Mouse (Mus musculus) testis, adult 2 months (tissue): ENCODE data around the gene Tcte1. TPM values are rescaled to one million over a fixed set of nuclear protein-coding genes. Genes with fewer than 3 reads are reported as not detected.

Experiments used
- H3K27ac ChIP-seq: fragments of 200-500 bp; 2 replicates; pipeline ENCODE4 v1.5.1; 2012; ENCODE audit warnings: low read depth, low read length; ENCODE audit not compliant: control insufficient read depth, insufficient read depth
- H3K27me3 ChIP-seq: fragments of 200-500 bp; 2 replicates; pipeline ENCODE4 v1.6.1; 2012; ENCODE audit warnings: mild to moderate bottlenecking, low read length, moderate library complexity; ENCODE audit not compliant: control insufficient read depth, insufficient read depth
- H3K36me3 ChIP-seq: fragments of 200-500 bp; 2 replicates; pipeline ENCODE4 v1.6.1; 2012; ENCODE audit warnings: mild to moderate bottlenecking, low read length; ENCODE audit not compliant: control insufficient read depth, insufficient read depth
- H3K4me1 ChIP-seq: fragments of 200-500 bp; 2 replicates; pipeline ENCODE4 v1.6.1; 2012; ENCODE audit warnings: low read length; ENCODE audit not compliant: control insufficient read depth, insufficient read depth
- H3K4me3 ChIP-seq: fragments of 200-500 bp; 2 replicates; pipeline ENCODE4 v1.5.1; 2012; ENCODE audit warnings: low read depth, mild to moderate bottlenecking, low read length, moderate library complexity, mixed read lengths; ENCODE audit not compliant: control insufficient read depth
- CTCF ChIP-seq: fragments of 200-500 bp; IDR thresholded peaks from 2 replicates; pipeline ENCODE4 v1.5.1; 2012; ENCODE audit warnings: low read depth, mild to moderate bottlenecking, inconsistent platforms, low read length, moderate library complexity; ENCODE audit not compliant: control insufficient read depth, insufficient read depth, insufficient replicate concordance
- POLR2A ChIP-seq: fragments of 200-500 bp; IDR thresholded peaks from 2 replicates; pipeline ENCODE4 v1.6.1; 2012; ENCODE audit warnings: low read depth, mild to moderate bottlenecking, inconsistent platforms, low read length, moderate library complexity; ENCODE audit not compliant: control insufficient read depth
- polyA plus RNA-seq: library from polyadenylated mRNA; depleted of rRNA; stranded (reverse); fragments of >200 nt; gene quantifications from 2 replicates; pipeline ENCODE4 v1.2.3, GENCODE M21; 2012

The Tcte1 gene
- polyA plus RNA-seq, 1 experiment, result 261 TPM

GRCm38 (mm10) chr17:45487216-45487615 lies 36.0 kb upstream of the Tcte1 start:
- H3K4me3 ChIP-seq, result no peak overlapping the region
- H3K36me3 ChIP-seq, result no peaks in the 10 kb centered on the region
- no peaks in the 10 kb centered on the region for H3K4me1 ChIP-seq
- H3K27me3 ChIP-seq, result no peaks in the 10 kb centered on the region
- TF ChIP-seq CTCF, result no peak
- TF ChIP-seq POLR2A, result no peak
- H3K27ac ChIP-seq, result no peak overlapping the region

- TF ChIP-seq POLR2A (no peak), CTCF (no peak)
Observed at GRCm38 (mm10) chr17:45488321-45489254, 34.6 kb upstream of the Tcte1 start.

GRCm38 (mm10) chr17:45489736-45490135 lies 33.5 kb upstream of the Tcte1 start:
- no peaks in the 10 kb centered on the region for H3K36me3 ChIP-seq
- TF ChIP-seq POLR2A, result no peak
- no peak for TF ChIP-seq CTCF
- H3K4me1 ChIP-seq, result no peaks in the 10 kb centered on the region

More at GRCm38 (mm10) chr17:45488321-45489254, 34.6 kb upstream of the Tcte1 start:
- Histone ChIP-seq H3K27me3 (no peaks in the 10 kb centered on the region), H3K4me3 (no peak overlapping the region), H3K4me1 (no peaks in the 10 kb centered on the region), H3K36me3 (no peaks in the 10 kb centered on the region), H3K27ac (no peak overlapping the region)

GRCm38 (mm10) chr17:45490532-45491154 lies 32.6 kb upstream of the Tcte1 start:
- Histone ChIP-seq H3K4me3 (no peak overlapping the region), H3K27ac (no peak overlapping the region), H3K4me1 (0 out of 2 replicates have a peak, but pooled peaks cover 3% of the 10 kb centered on the region), H3K27me3 (no peaks in the 10 kb centered on the region), H3K36me3 (no peaks in the 10 kb centered on the region)
- TF ChIP-seq CTCF, result no peak
- no peak for TF ChIP-seq POLR2A

More at GRCm38 (mm10) chr17:45489736-45490135, 33.5 kb upstream of the Tcte1 start:
- no peaks in the 10 kb centered on the region for H3K27me3 ChIP-seq
- no peak overlapping the region for H3K4me3 ChIP-seq
- H3K27ac ChIP-seq, result no peak overlapping the region

- TF ChIP-seq CTCF (no peak), POLR2A (no peak)
- Histone ChIP-seq H3K36me3 (no peaks in the 10 kb centered on the region), H3K4me3 (peak overlapping the region; percentile 36), H3K27me3 (no peaks in the 10 kb centered on the region), H3K27ac (no peak overlapping the region), H3K4me1 (0 out of 2 replicates have a peak, but pooled peaks cover 4% of the 10 kb centered on the region)
Observed at GRCm38 (mm10) chr17:45495398-45495797, 27.8 kb upstream of the Tcte1 start.

GRCm38 (mm10) chr17:45498397-45498796 lies 24.8 kb upstream of the Tcte1 start:
- TF ChIP-seq POLR2A, result no peak
- TF ChIP-seq CTCF, result no peak
- H3K4me1 ChIP-seq, result 0 out of 2 replicates have a peak, but pooled peaks cover 4% of the 10 kb centered on the region

GRCm38 (mm10) chr17:45499516-45499915 lies 23.7 kb upstream of the Tcte1 start:
- H3K27me3 ChIP-seq, result no peaks in the 10 kb centered on the region
- H3K4me3 ChIP-seq, result no peak overlapping the region
- no peaks in the 10 kb centered on the region for H3K36me3 ChIP-seq
- no peak for TF ChIP-seq POLR2A
- no peak for TF ChIP-seq CTCF
- 0 out of 2 replicates have a peak, but pooled peaks cover 4% of the 10 kb centered on the region for H3K4me1 ChIP-seq
- no peak overlapping the region for H3K27ac ChIP-seq

More at GRCm38 (mm10) chr17:45498397-45498796, 24.8 kb upstream of the Tcte1 start:
- no peaks in the 10 kb centered on the region for H3K27me3 ChIP-seq
- H3K27ac ChIP-seq, result no peak overlapping the region
- no peak overlapping the region for H3K4me3 ChIP-seq
- no peaks in the 10 kb centered on the region for H3K36me3 ChIP-seq
